Mouse (Mus musculus): ENCODE data around the gene Ggta1. TPM values are rescaled to one million over a fixed set of nuclear protein-coding genes. Genes with fewer than 3 reads are reported as not detected.

Gene Ggta1
- total and polyA plus RNA-seq, 2 experiments from 2014 or later: 16.4 to 37.1 TPM

GRCm38 (mm10) chr2:35464089-35464534 lies 1.1 kb upstream of the Ggta1 start:
- Histone ChIP-seq H3K9me3 (replicated peaks; ENCODE audit: control insufficient read depth, low read length) (no peaks in the 10 kb centered on the region), H3K4me1 (ENCODE audit: control insufficient read depth, insufficient read depth) (peaks cover 15% of the 10 kb centered on the region; the same call in 1 of the 2 replicates), H3K27ac (ENCODE audit: low read depth) (peak overlapping the region; percentile 50; the same call in 1 of the 2 replicates), H3K9ac (replicated peaks; ENCODE audit: low read depth, low read length) (no peak overlapping the region), H3K4me2 (ENCODE audit: low read depth, low read length) (peak overlapping the region; percentile 88; the same call in 1 of the 2 replicates), H3K4me3 (ENCODE audit: low read depth, low read length) (no peak overlapping the region), H3K27me3 (ENCODE audit: control insufficient read depth, insufficient read depth, low read length) (no peaks in the 10 kb centered on the region), H3K36me3 (replicated peaks; ENCODE audit: control insufficient read depth, insufficient read depth, low read length) (no peaks in the 10 kb centered on the region)
- no peak for ATAC-seq (ENCODE audit: insufficient read depth, low read depth)
- WGBS: 53% methylated on average over 7 of the region's 7 CpGs
- no peak for TF ChIP-seq CTCF (IDR thresholded peaks at IDR 0.05; ENCODE audit: low read depth)
- no peak for TF ChIP-seq EP300 (IDR thresholded peaks at IDR 0.05; ENCODE audit: low read depth)
- DNase-seq (ENCODE audit: low spot score): no peak

- peak; percentile 53; the same call in 1 of the 2 replicates for ATAC-seq (ENCODE audit: insufficient read depth, low read depth)
- Histone ChIP-seq H3K4me3 (ENCODE audit: low read depth, low read length) (no peak overlapping the region), H3K9ac (replicated peaks; ENCODE audit: low read depth, low read length) (no peak overlapping the region), H3K4me1 (ENCODE audit: control insufficient read depth, insufficient read depth) (peaks cover 20% of the 10 kb centered on the region; the same call in 1 of the 2 replicates), H3K9me3 (replicated peaks; ENCODE audit: control insufficient read depth, low read length) (no peaks in the 10 kb centered on the region), H3K27ac (ENCODE audit: low read depth) (peak overlapping the region; percentile 50; the same call in 1 of the 2 replicates), H3K36me3 (replicated peaks; ENCODE audit: control insufficient read depth, insufficient read depth, low read length) (no peaks in the 10 kb centered on the region), H3K27me3 (ENCODE audit: control insufficient read depth, insufficient read depth, low read length) (no peaks in the 10 kb centered on the region), H3K4me2 (ENCODE audit: low read depth, low read length) (peak overlapping the region; percentile 88)
- peak; percentile 72 for DNase-seq (ENCODE audit: low spot score)
- TF ChIP-seq CTCF (IDR thresholded peaks at IDR 0.05; ENCODE audit: low read depth) (no peak), EP300 (IDR thresholded peaks at IDR 0.05; ENCODE audit: low read depth) (no peak)
- WGBS: 22% methylated on average over 19 of the region's 19 CpGs
These were observed 499 bp upstream of the Ggta1 start for GRCm38 (mm10) chr2:35463372-35464088.

GRCm38 (mm10) chr2:35461971-35462787 lies 852 bp downstream of the Ggta1 start:
- H3K36me3 ChIP-seq (replicated peaks; ENCODE audit: control insufficient read depth, insufficient read depth, low read length): no peaks in the 10 kb centered on the region
- DNase-seq (ENCODE audit: low spot score) (peak; percentile 45), ATAC-seq (ENCODE audit: insufficient read depth, low read depth) (peak; percentile 70)
- peak overlapping the region; percentile 64 for H3K9ac ChIP-seq (replicated peaks; ENCODE audit: low read depth, low read length)
- H3K27me3 ChIP-seq (ENCODE audit: control insufficient read depth, insufficient read depth, low read length): no peaks in the 10 kb centered on the region
- under 1% methylated on average over 51 of the region's 52 CpGs for WGBS
- H3K9me3 ChIP-seq (replicated peaks; ENCODE audit: control insufficient read depth, low read length): no peaks in the 10 kb centered on the region
- H3K27ac ChIP-seq (ENCODE audit: low read depth): peak overlapping the region; percentile 86
- TF ChIP-seq CTCF (IDR thresholded peaks at IDR 0.05; ENCODE audit: low read depth): no peak
- TF ChIP-seq EP300 (IDR thresholded peaks at IDR 0.05; ENCODE audit: low read depth): no peak
- peak overlapping the region; percentile 59 for H3K4me3 ChIP-seq (ENCODE audit: low read depth, low read length)
- peak overlapping the region; percentile 88 for H3K4me2 ChIP-seq (ENCODE audit: low read depth, low read length)
- peaks cover 23% of the 10 kb centered on the region; the same call in 1 of the 2 replicates for H3K4me1 ChIP-seq (ENCODE audit: control insufficient read depth, insufficient read depth)

GRCm38 (mm10) chr2:35461131-35461947 lies 1.7 kb downstream of the Ggta1 start:
- peak; percentile 47 for ATAC-seq (ENCODE audit: insufficient read depth, low read depth)
- peak overlapping the region; percentile 86 for H3K27ac ChIP-seq (ENCODE audit: low read depth)
- WGBS: 5% methylated on average over 19 of the region's 20 CpGs

More at GRCm38 (mm10) chr2:35461131-35461947, 1.7 kb downstream of the Ggta1 start:
- H3K4me1 ChIP-seq (ENCODE audit: control insufficient read depth, insufficient read depth): peaks cover 23% of the 10 kb centered on the region; the same call in 1 of the 2 replicates
- H3K27me3 ChIP-seq (ENCODE audit: control insufficient read depth, insufficient read depth, low read length): no peaks in the 10 kb centered on the region
- peak overlapping the region; percentile 64 for H3K9ac ChIP-seq (replicated peaks; ENCODE audit: low read depth, low read length)
- peak overlapping the region; percentile 59 for H3K4me3 ChIP-seq (ENCODE audit: low read depth, low read length)
- no peaks in the 10 kb centered on the region for H3K36me3 ChIP-seq (replicated peaks; ENCODE audit: control insufficient read depth, insufficient read depth, low read length)
- H3K4me2 ChIP-seq (ENCODE audit: low read depth, low read length): peak overlapping the region; percentile 88
- no peaks in the 10 kb centered on the region for H3K9me3 ChIP-seq (replicated peaks; ENCODE audit: control insufficient read depth, low read length)
- DNase-seq (ENCODE audit: low spot score): peak; percentile 76
- TF ChIP-seq EP300 (IDR thresholded peaks at IDR 0.05; ENCODE audit: low read depth): no peak
- no peak for TF ChIP-seq CTCF (IDR thresholded peaks at IDR 0.05; ENCODE audit: low read depth)

Measured in heart, postnatal 0 days (tissue).